Mouse (Mus musculus) natural killer cell, adult 2 months (primary cell): ENCODE measurements around the gene Olfr1230.

Experiments
- DNase-seq, 2 experiments: peaks; one replicate each; pipeline ENCODE4 v3.0.0; 2022; ENCODE audit warnings: low spot score in 2 of 2

Olfr1230 gene

GRCm38 (mm10) chr2:89297168-89297567 lies at the start of gene Olfr1230:
Olfr1230 (minus strand) TSS chr2:89297268.
- DNase-seq: no peak

DNA sequence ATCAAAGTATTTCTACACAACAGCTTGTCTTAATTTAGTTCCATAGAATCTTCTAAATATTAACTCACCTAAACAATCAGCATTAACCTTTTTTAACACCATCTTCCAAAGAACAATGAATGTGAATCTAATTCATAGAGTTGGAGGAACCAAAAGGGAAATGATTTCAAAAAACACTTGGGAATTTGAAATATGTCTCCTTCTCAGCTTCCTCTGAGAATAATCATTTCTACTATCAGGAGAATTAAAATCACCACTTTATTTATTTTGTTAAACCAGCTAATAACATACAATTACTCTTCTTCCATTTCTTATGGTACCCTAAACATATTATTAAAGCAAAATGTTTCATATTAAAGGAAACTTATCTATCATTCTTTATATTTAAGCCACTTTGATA lies 45.2 kb upstream of the Olfr1230 start, which contains the start of gene Olfr1233:
Gene Olfr1233 (minus strand): TSS at position 101 of the 400 bp plus-strand sequence.
- no peak for DNase-seq

- DNase-seq: no peak
These were observed 32.5 kb upstream of the Olfr1230 start, which contains the start of gene Olfr1232 for GRCm38 (mm10) chr2:89329575-89329974. Olfr1232 (minus strand) TSS chr2:89329675.

DNA sequence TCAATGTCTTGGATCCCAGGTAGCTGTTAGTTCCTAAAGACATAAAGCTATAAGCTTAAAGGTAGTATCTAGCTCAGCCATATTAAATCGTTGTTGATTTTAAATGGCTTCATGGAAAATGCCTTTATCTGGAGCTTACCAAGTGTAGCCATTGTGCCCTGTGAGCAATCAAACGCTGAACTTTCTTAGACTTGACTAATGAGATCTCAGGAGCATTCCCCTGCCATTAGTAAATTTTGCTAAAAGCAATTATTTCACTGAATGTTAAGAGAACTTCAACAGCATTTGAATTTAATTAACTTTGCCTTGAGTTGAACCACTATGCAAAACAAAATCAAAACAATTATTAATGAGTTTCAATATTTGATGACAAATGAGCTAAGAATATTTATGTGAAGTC lies 9.9 kb upstream of the Olfr1230 start, which contains the start of gene Olfr1231:
Gene Olfr1231 (minus strand): TSS at position 101 of the 400 bp plus-strand sequence.
- no peak for DNase-seq

DNA sequence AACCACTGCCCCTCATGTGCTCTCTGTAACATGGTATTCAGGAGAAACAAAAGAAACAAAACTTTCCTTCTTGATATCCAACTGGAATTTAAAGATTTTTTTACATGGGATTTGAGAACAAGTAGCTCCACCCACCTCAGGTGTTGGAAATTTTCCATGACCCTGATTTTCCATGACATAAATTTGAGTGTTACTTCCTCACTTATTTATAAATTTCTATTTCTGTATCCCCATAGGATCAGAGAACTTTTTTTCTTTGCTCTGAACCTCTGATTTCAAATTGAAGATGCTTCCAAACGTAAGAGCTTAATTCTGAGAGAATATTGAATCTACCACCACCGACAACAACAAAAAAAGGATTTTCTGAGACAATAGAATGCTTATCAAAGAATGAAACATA lies 9.2 kb downstream of the Olfr1230 start, which contains the start of gene Olfr1229:
Gene Olfr1229 (minus strand): TSS at position 101 of the 400 bp plus-strand sequence.
- DNase-seq: no peak

- DNase-seq: no peak
These were observed 43.1 kb downstream of the Olfr1230 start, which contains the start of gene Olfr1228 for GRCm38 (mm10) chr2:89253962-89254361. Olfr1228 (minus strand) TSS chr2:89254062.
